Mouse (Mus musculus) midbrain, postnatal 0 days (tissue): Measurements from ENCODE around the gene Ackr3. TPM values are rescaled to one million over a fixed set of nuclear protein-coding genes. Genes with fewer than 3 reads are reported as not detected.

Experiments used
- ATAC-seq: fragments of 200-750 bp; cut with Nextera tagmentation; 2 replicates; pipeline ENCODE4 v1.8.0; 2017; ENCODE audit warnings: moderate number of reproducible peaks, mild to moderate bottlenecking, moderate TSS enrichment, moderate library complexity; ENCODE audit not compliant: low FRiP score
- DNase-seq: peaks from one replicate; pipeline ENCODE4 v3.0.0-alpha.2; 2015; ENCODE audit warnings: low spot score
- H3K27ac ChIP-seq: fragments of 300-500 bp; sonication (generic); 2 replicates; pipeline ENCODE4 v1.5.1; 2014; ENCODE audit warnings: low read depth, mild to moderate bottlenecking, low read length, mixed read lengths
- H3K27me3 ChIP-seq: fragments of 300-500 bp; sonication (generic); 2 replicates; pipeline ENCODE4 v1.6.1; 2014; ENCODE audit warnings: low read length, control low read depth, mixed read lengths; ENCODE audit not compliant: insufficient read depth
- H3K36me3 ChIP-seq: fragments of 300-500 bp; sonication (generic); 2 replicates; pipeline ENCODE4 v1.6.1; 2014; ENCODE audit warnings: low read length, control low read depth, mixed read lengths; ENCODE audit not compliant: insufficient read depth
- H3K4me1 ChIP-seq: fragments of 300-500 bp; sonication (generic); 2 replicates; pipeline ENCODE4 v1.6.1; 2014; ENCODE audit warnings: mild to moderate bottlenecking, control low read depth, antibody characterized with exemption, low read length, mixed read lengths; ENCODE audit not compliant: insufficient read depth
- H3K4me2 ChIP-seq: fragments of 300-500 bp; sonication (generic); 2 replicates; pipeline ENCODE4 v1.6.1; 2014; ENCODE audit warnings: low read depth, mild to moderate bottlenecking, low read length, mixed read lengths; ENCODE audit not compliant: poor library complexity, severe bottlenecking
- H3K4me3 ChIP-seq: fragments of 300-500 bp; sonication (generic); 2 replicates; pipeline ENCODE4 v1.5.1; 2014; ENCODE audit warnings: low read depth, mild to moderate bottlenecking, low read length, moderate library complexity
- H3K9ac ChIP-seq: fragments of 300-500 bp; sonication (generic); replicated peaks from 2 replicates; pipeline ENCODE4 v1.6.1; 2014; ENCODE audit warnings: mild to moderate bottlenecking, low read length, moderate library complexity, mixed read lengths; ENCODE audit not compliant: poor library complexity, severe bottlenecking
- H3K9me3 ChIP-seq: fragments of 300-500 bp; sonication (generic); 2 replicates; pipeline ENCODE4 v1.6.1; 2016; ENCODE audit warnings: low read length, control low read depth
- CTCF ChIP-seq: IDR thresholded peaks from 2 replicates; pipeline ENCODE4 v1.5.1; 2016; ENCODE audit warnings: antibody characterized with exemption, mild to moderate bottlenecking
- WGBS: fragments of 180-500 bp; shearing (Covaris S2); extraction: QIAGEN DNeasy Blood & Tissue Kit; methylation state at CpG from one replicate; pipeline ENCODE4 v1.1.7; 2014; 5-methylcytosine and 5-hydroxymethylcytosine counted together
- polyA plus RNA-seq: library from polyadenylated mRNA; unstranded; fragments of >200 nt; fragmentation: Nextera tagmentation; extraction: Ambion mirVana; gene quantifications from 2 replicates; pipeline ENCODE4 v1.2.1, GENCODE M21; 2015
- total RNA-seq: library from RNA; depleted of rRNA; stranded (reverse); fragments of >200 nt; gene quantifications from 2 replicates; pipeline ENCODE4 v1.2.3, GENCODE M21; 2014; rRNA removed

The Ackr3 gene
- total and polyA plus RNA-seq, 2 experiments from 2014 or later, result 4.5 to 7.9 TPM

- Histone ChIP-seq H3K27me3 (no peaks in the 10 kb centered on the region), H3K4me2 (no peak overlapping the region), H3K27ac (no peak overlapping the region), H3K36me3 (no peaks in the 10 kb centered on the region), H3K4me3 (no peak overlapping the region), H3K9me3 (no peaks in the 10 kb centered on the region), H3K9ac (no peak overlapping the region), H3K4me1 (no peaks in the 10 kb centered on the region)
- ATAC-seq, result no peak
- DNase-seq, result no peak
- no peak for TF ChIP-seq CTCF
- 70% methylated on average over 10 of the region's 10 CpGs for WGBS
These were observed 49.7 kb downstream of the Ackr3 start for GRCm38 (mm10) chr1:90253465-90253864.

GRCm38 (mm10) chr1:90258253-90258887 lies 54.6 kb downstream of the Ackr3 start:
- 88% methylated on average over 11 of the region's 11 CpGs for WGBS
- H3K4me3 ChIP-seq, result no peak overlapping the region
- no peak overlapping the region for H3K9ac ChIP-seq
- H3K4me1 ChIP-seq, result no peaks in the 10 kb centered on the region
- no peaks in the 10 kb centered on the region for H3K27me3 ChIP-seq
- H3K4me2 ChIP-seq, result no peak overlapping the region
- ATAC-seq (no peak), DNase-seq (no peak)
- TF ChIP-seq CTCF, result no peak
- no peaks in the 10 kb centered on the region for H3K36me3 ChIP-seq
- H3K27ac ChIP-seq, result no peak overlapping the region
- no peaks in the 10 kb centered on the region for H3K9me3 ChIP-seq

GRCm38 (mm10) chr1:90260704-90261581 lies 57.2 kb downstream of the Ackr3 start:
- TF ChIP-seq CTCF, result no peak
- Histone ChIP-seq H3K27me3 (no peaks in the 10 kb centered on the region), H3K9me3 (no peaks in the 10 kb centered on the region), H3K36me3 (no peaks in the 10 kb centered on the region), H3K4me3 (no peak overlapping the region), H3K27ac (no peak overlapping the region), H3K9ac (no peak overlapping the region), H3K4me1 (no peaks in the 10 kb centered on the region), H3K4me2 (no peak overlapping the region)
- WGBS, result 93% methylated on average over 11 of the region's 11 CpGs
- ATAC-seq (no peak), DNase-seq (no peak)

GRCm38 (mm10) chr1:90262380-90262779 lies 58.6 kb downstream of the Ackr3 start:
- no peaks in the 10 kb centered on the region for H3K4me1 ChIP-seq
- WGBS, result 85% methylated on average over 8 of the region's 8 CpGs
- no peaks in the 10 kb centered on the region for H3K27me3 ChIP-seq
- H3K27ac ChIP-seq, result no peak overlapping the region
- H3K4me2 ChIP-seq, result no peak overlapping the region
- no peak overlapping the region for H3K4me3 ChIP-seq
- no peak for DNase-seq
- TF ChIP-seq CTCF, result no peak
- H3K36me3 ChIP-seq, result no peaks in the 10 kb centered on the region
- no peaks in the 10 kb centered on the region for H3K9me3 ChIP-seq
- no peak for ATAC-seq
- no peak overlapping the region for H3K9ac ChIP-seq

Other genes with a start within 250 kb of the Ackr3 start
- gene Asb18, start 189.3 kb upstream of the Ackr3 start, total RNA-seq, result 0.61 and 1.6 TPM in 2 replicates
- 0.28 and 0.39 TPM in 2 replicates for gene Asb18, start 189.3 kb upstream of the Ackr3 start, polyA plus RNA-seq
- gene Iqca, start 50.6 kb upstream of the Ackr3 start, total RNA-seq, result 2.7 TPM in 1 of 2 replicates, not detected in the other
- 0.55 and 0.83 TPM in 2 replicates for gene Iqca, start 50.6 kb upstream of the Ackr3 start, polyA plus RNA-seq